Mouse (Mus musculus): ENCODE measurements at regions not wholly inside any gene's neighbourhood (a gene's known extent, or its start where the extent isn't known, plus 50 kb on each side); places are given as distances from the start of the nearest gene placed in this dataset.

DNA sequence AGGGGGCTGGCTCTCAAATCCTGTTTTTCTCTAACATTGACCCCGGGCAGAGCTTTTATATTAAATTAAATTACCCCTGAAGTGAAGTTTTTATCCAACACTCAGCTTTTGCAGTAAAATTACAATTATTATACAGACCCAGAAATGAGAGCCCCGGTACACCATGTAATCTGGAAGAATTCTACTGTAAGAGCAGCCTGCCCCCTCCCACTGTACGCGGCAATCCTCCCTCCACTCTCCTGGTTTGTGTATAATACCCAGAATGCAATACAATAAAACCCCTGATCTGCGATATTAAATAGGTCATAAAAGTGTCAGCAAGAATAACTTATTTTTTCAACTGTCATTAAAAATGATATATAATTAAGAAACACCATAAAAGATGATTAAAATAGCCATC, 492.3 kb downstream of the Ajap1 start:
- Histone ChIP-seq H3K36me3 (no peaks in the 10 kb centered on the region), H3K27ac (no peak overlapping the region), H3K4me1 (no peaks in the 10 kb centered on the region), H3K4me3 (no peak overlapping the region), H3K27me3 (ENCODE audit: insufficient read depth, poor library complexity, severe bottlenecking) (peaks cover 11% of the 10 kb centered on the region; the same call in 1 of the 2 replicates), H3K9me3 (no peaks in the 10 kb centered on the region)
- no peak for DNase-seq (ENCODE audit: low spot score)
- WGBS = 92% methylated on average over 5 of the region's 5 CpGs

- H3K36me3 ChIP-seq = no peaks in the 10 kb centered on the region
- no peak overlapping the region for H3K27ac ChIP-seq
- H3K4me1 ChIP-seq = no peaks in the 10 kb centered on the region
- 73% methylated on average over 4 of the region's 4 CpGs for WGBS
- 0 out of 2 replicates have a peak, but pooled peaks cover 6% of the 10 kb centered on the region for H3K27me3 ChIP-seq (ENCODE audit: insufficient read depth, poor library complexity, severe bottlenecking)
- DNase-seq (ENCODE audit: low spot score) = no peak
- no peaks in the 10 kb centered on the region for H3K9me3 ChIP-seq
- H3K4me3 ChIP-seq = no peak overlapping the region
Observed at GRCm38 (mm10) chr4:152987726-152988125, 494.9 kb downstream of the Ajap1 start.

GRCm38 (mm10) chr4:152975012-152975675, 497.5 kb upstream of the Kcnab2 start:
- H3K27me3 ChIP-seq (ENCODE audit: insufficient read depth, poor library complexity, severe bottlenecking) = peaks cover 22% of the 10 kb centered on the region; the same call in 1 of the 2 replicates
- WGBS = 80% methylated on average over 8 of the region's 8 CpGs

GRCm38 (mm10) chr4:152963001-152963400, 485.3 kb upstream of the Kcnab2 start:
- no peak overlapping the region for H3K27ac ChIP-seq
- 67% methylated on average over 6 of the region's 6 CpGs for WGBS
- no peaks in the 10 kb centered on the region for H3K36me3 ChIP-seq
- DNase-seq (ENCODE audit: low spot score) = no peak
- H3K4me1 ChIP-seq = no peaks in the 10 kb centered on the region
- H3K27me3 ChIP-seq (ENCODE audit: insufficient read depth, poor library complexity, severe bottlenecking) = peaks cover 8% of the 10 kb centered on the region; the same call in 1 of the 2 replicates
- no peaks in the 10 kb centered on the region for H3K9me3 ChIP-seq
- H3K4me3 ChIP-seq = no peak overlapping the region

More at GRCm38 (mm10) chr4:152975012-152975675, 497.5 kb upstream of the Kcnab2 start:
- no peaks in the 10 kb centered on the region for H3K9me3 ChIP-seq
- no peak overlapping the region for H3K4me3 ChIP-seq
- H3K27ac ChIP-seq = no peak overlapping the region
- H3K4me1 ChIP-seq = no peaks in the 10 kb centered on the region
- DNase-seq (ENCODE audit: low spot score) = no peak
- no peaks in the 10 kb centered on the region for H3K36me3 ChIP-seq

GRCm38 (mm10) chr4:152962165-152962564, 484.5 kb upstream of the Kcnab2 start:
- H3K4me1 ChIP-seq = no peaks in the 10 kb centered on the region
- H3K4me3 ChIP-seq = no peak overlapping the region
- H3K27ac ChIP-seq = no peak overlapping the region
- peaks cover 5% of the 10 kb centered on the region; the same call in 1 of the 2 replicates for H3K27me3 ChIP-seq (ENCODE audit: insufficient read depth, poor library complexity, severe bottlenecking)
- no peaks in the 10 kb centered on the region for H3K9me3 ChIP-seq
- no peaks in the 10 kb centered on the region for H3K36me3 ChIP-seq
- DNase-seq (ENCODE audit: low spot score) = no peak

DNA sequence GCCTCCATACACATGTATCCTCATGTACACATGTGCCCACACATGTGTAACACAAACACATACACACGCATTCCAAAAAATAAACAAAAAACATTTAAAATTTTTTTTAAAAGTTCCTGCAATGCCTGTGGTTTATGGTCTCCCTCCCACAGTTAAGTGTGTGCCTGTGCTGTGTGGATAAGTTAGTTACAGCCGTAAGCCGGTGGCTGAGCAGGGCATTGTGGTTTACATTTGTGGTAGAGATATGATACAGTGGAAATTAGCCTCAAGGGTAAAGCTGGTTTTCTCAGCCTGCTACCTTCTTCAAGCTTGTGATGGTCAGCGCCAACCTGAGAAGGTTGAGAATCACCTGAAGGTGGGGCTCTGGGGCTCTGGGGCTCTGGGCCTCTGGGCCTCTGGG, 484.0 kb upstream of the Kcnab2 start:
- Histone ChIP-seq H3K9me3 (no peaks in the 10 kb centered on the region), H3K27ac (no peak overlapping the region), H3K27me3 (ENCODE audit: insufficient read depth, poor library complexity, severe bottlenecking) (no peaks in the 10 kb centered on the region; the same call in 1 of the 2 replicates), H3K4me1 (no peaks in the 10 kb centered on the region), H3K36me3 (no peaks in the 10 kb centered on the region), H3K4me3 (no peak overlapping the region)
- no peak for DNase-seq (ENCODE audit: low spot score)
- WGBS = 86% methylated on average over 4 of the region's 4 CpGs

DNA sequence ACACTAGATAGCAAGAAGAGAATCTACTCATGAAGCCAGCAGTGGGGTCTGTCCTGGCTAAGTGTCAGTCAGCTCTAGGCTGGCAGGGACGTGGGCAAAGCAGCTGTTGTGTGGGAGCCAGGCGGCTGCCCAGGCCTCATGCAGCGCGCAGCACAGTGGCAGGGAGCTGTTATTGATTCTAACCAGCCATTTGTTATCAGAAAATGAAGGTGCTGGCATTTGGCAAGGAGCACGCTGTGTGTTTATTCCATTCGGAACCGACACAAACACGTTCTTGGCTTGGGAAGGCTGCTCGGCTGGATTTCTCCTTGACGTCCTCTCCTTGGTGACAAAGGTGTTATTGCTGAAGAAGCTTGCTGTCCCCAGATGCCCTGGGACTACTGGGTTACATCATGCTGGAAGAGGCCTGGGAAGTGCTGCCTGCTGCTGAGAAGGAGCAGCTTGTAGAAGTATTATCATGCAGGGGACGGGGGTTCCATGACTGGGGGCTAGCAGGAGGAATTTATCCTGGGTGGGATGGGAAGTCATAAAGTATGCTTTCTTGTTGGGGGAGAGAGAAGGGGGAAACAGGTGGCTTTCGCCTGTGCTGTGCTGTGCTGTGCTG, 482.1 kb upstream of the Kcnab2 start:
- Histone ChIP-seq H3K36me3 (no peaks in the 10 kb centered on the region), H3K4me3 (no peak overlapping the region), H3K9me3 (no peaks in the 10 kb centered on the region), H3K27ac (no peak overlapping the region), H3K4me1 (no peaks in the 10 kb centered on the region), H3K27me3 (ENCODE audit: insufficient read depth, poor library complexity, severe bottlenecking) (no peaks in the 10 kb centered on the region)
- WGBS = 56% methylated on average over 12 of the region's 12 CpGs
- DNase-seq (ENCODE audit: low spot score) = no peak

DNA sequence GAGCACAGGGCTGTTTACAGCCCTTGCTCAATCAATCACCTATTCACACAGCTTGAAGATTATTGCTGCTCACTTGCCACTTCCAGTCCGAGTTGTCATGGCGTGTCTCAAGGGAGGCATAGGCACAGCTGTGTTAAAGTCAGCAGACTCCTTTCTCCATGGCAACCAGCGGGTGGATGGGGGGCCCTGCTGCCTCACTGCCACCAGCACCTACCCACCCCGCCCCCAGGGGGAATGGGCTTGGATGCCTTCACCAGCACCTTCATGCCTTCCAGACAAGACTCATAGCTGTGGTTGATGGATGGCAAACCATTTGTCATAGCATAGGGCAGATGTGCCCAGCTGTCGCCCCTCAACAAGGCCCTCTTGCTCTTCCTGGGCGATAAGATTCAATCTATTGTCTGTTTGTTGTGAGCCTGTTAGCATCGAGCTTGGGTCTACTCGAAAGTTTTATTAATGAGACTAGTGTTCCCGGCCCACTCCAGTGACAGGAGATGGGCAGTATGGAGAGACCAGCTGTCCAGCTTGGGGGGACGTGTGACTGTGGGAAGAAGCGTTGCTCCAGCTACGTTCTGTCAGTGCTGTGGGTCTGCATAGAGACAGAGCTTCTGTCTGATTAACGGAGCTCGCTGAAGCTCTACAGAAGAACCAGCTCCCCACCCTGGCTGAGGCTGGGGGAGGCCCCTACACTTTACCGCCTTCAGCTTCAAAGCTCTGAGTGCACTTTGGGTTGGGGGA, 475.7 kb upstream of the Kcnab2 start:
- H3K27me3 ChIP-seq (ENCODE audit: insufficient read depth, poor library complexity, severe bottlenecking) = 0 out of 2 replicates have a peak, but pooled peaks cover 5% of the 10 kb centered on the region
- DNase-seq (ENCODE audit: low spot score) = no peak
- no peak overlapping the region for H3K27ac ChIP-seq
- no peaks in the 10 kb centered on the region for H3K9me3 ChIP-seq
- no peaks in the 10 kb centered on the region for H3K36me3 ChIP-seq
- H3K4me1 ChIP-seq = peaks cover 5% of the 10 kb centered on the region
- no peak overlapping the region for H3K4me3 ChIP-seq
- 66% methylated on average over 15 of the region's 15 CpGs for WGBS

DNA sequence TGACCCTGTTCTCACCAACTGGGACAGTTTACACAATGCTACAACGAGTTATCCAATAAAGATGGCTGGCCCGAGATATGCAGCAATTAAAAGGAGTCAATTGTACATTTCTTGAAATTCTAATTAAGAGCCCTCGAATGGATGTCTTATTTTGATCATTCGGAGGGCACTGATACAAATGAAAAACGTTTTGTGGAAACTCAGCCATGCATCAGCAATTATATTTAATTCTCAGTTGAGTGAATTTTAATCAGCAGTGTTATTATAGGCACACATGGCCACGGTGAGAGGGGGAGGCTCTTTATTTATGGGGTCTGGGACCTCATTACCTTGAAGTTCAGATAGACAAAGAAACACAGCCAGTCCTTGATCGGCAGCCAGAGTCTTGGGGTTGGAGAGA, 471.3 kb upstream of the Kcnab2 start:
- H3K9me3 ChIP-seq = no peaks in the 10 kb centered on the region
- 0 out of 2 replicates have a peak, but pooled peaks cover 5% of the 10 kb centered on the region for H3K27me3 ChIP-seq (ENCODE audit: insufficient read depth, poor library complexity, severe bottlenecking)
- H3K36me3 ChIP-seq = no peaks in the 10 kb centered on the region
- H3K4me1 ChIP-seq = peaks cover 5% of the 10 kb centered on the region
- H3K4me3 ChIP-seq = no peak overlapping the region
- 75% methylated on average over 7 of the region's 7 CpGs for WGBS
- H3K27ac ChIP-seq = no peak overlapping the region
- DNase-seq (ENCODE audit: low spot score) = no peak

DNA sequence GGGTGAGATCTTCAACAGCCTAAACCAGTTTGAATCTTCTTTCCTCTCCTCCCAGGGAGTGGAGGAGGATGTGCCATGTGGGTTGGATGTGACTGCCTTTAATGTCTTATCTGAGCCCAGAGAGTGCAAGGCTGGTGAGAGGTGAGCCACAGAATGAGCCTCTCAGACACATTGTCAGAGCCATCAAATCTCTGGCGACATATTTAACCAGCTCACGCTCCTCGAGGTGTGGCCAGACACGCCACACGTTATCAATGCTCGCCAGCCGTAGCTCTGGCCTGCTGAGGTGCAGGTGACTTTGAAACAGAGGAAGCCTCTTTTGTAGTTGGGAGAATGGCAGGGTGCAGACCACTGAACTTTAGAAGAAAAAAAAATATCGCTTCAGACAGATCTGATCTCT, 463.5 kb upstream of the Kcnab2 start:
- Histone ChIP-seq H3K27me3 (ENCODE audit: insufficient read depth, poor library complexity, severe bottlenecking) (peaks cover 9% of the 10 kb centered on the region; the same call in 1 of the 2 replicates), H3K27ac (no peak overlapping the region), H3K4me3 (no peak overlapping the region), H3K9me3 (no peaks in the 10 kb centered on the region), H3K4me1 (no peaks in the 10 kb centered on the region), H3K36me3 (no peaks in the 10 kb centered on the region)
- 59% methylated on average over 8 of the region's 8 CpGs for WGBS
- peak; percentile 87 for DNase-seq (ENCODE audit: low spot score)

GRCm38 (mm10) chr4:152936614-152937013, 458.9 kb upstream of the Kcnab2 start:
- WGBS = 78% methylated on average over 2 of the region's 2 CpGs

DNA sequence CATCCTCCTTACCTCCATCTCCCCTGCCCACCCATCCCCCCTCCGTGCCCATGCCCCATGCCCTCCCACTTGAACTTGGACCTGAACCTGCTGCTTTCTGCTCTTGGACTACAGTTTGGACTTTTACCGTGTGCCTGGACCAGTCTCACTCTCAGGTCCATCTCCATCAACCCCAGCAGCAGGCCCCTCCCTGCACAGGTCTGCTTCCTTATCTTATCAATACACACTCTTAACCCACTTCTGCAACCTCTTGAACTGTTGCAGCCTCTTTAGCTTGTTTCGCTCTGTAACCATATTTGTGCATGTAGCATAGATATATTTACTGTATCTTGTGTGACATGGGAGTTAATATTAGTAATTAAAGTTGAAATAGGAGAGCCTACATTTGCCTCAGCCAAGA, 457.8 kb upstream of the Kcnab2 start:
- 50% methylated on average over 3 of the region's 3 CpGs for WGBS
- Histone ChIP-seq H3K4me1 (peaks cover 7% of the 10 kb centered on the region), H3K36me3 (no peaks in the 10 kb centered on the region), H3K27ac (no peak overlapping the region), H3K9me3 (no peaks in the 10 kb centered on the region), H3K27me3 (ENCODE audit: insufficient read depth, poor library complexity, severe bottlenecking) (peaks cover 25% of the 10 kb centered on the region; the same call in 1 of the 2 replicates), H3K4me3 (no peak overlapping the region)
- DNase-seq (ENCODE audit: low spot score) = no peak

More at GRCm38 (mm10) chr4:152936614-152937013, 458.9 kb upstream of the Kcnab2 start:
- no peak for DNase-seq (ENCODE audit: low spot score)
- Histone ChIP-seq H3K4me3 (no peak overlapping the region), H3K4me1 (peaks cover 7% of the 10 kb centered on the region), H3K36me3 (no peaks in the 10 kb centered on the region), H3K27ac (no peak overlapping the region), H3K27me3 (ENCODE audit: insufficient read depth, poor library complexity, severe bottlenecking) (peaks cover 25% of the 10 kb centered on the region; the same call in 1 of the 2 replicates), H3K9me3 (no peaks in the 10 kb centered on the region)

DNA sequence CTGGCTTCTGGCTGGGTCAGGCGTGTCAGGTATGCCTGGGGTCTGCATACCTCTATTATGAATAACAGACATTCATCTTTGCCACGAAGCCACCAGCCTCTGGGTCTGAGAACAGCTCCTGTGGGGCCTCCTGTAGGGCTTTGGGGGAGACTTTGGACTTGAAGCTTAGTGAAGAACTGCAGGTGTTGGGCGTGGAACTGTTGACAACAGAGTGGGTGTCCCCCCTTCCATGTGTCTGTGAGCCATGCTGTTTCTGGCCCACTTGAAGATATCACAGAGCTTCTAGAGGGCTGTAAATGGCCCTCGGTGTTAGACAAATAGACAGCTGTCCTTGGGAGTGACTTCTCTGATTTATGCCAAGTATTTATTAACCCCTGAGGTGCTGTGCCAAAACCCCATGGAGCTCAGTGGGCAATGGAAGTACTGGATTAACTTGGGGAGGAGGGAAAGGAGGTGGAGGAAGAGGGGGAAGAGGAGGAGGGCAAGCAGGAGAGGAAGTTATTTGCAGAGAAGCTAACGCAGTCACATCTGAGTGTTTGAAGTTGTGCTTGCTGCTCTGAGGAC, 450.8 kb upstream of the Kcnab2 start:
- no peak overlapping the region for H3K27ac ChIP-seq
- no peaks in the 10 kb centered on the region for H3K36me3 ChIP-seq
- H3K4me1 ChIP-seq = no peaks in the 10 kb centered on the region
- peaks cover 8% of the 10 kb centered on the region; the same call in 1 of the 2 replicates for H3K27me3 ChIP-seq (ENCODE audit: insufficient read depth, poor library complexity, severe bottlenecking)
- no peaks in the 10 kb centered on the region for H3K9me3 ChIP-seq
- WGBS = 54% methylated on average over 5 of the region's 5 CpGs
- no peak overlapping the region for H3K4me3 ChIP-seq
- DNase-seq (ENCODE audit: low spot score) = no peak
